Mouse (Mus musculus) brain, adult 10 weeks (tissue): ENCODE measurements around the gene Olfr1020. TPM values are rescaled to one million over a fixed set of nuclear protein-coding genes. Genes with fewer than 3 reads are reported as not detected.

Source experiments
- polyA plus RNA-seq: library from polyadenylated mRNA; stranded (reverse); fragments of 350-450 nt; fragmentation: Illumina TruSeq; extraction: RNeasy Lipid Tissue Mini Kit (QIAGEN cat#74804); gene quantifications from one replicate; pipeline ENCODE4 v1.2.3, GENCODE M21; 2015; ENCODE audit warnings: low read depth, low replicate concordance

The Olfr1020 gene
- polyA plus RNA-seq, result not detected

DNA sequence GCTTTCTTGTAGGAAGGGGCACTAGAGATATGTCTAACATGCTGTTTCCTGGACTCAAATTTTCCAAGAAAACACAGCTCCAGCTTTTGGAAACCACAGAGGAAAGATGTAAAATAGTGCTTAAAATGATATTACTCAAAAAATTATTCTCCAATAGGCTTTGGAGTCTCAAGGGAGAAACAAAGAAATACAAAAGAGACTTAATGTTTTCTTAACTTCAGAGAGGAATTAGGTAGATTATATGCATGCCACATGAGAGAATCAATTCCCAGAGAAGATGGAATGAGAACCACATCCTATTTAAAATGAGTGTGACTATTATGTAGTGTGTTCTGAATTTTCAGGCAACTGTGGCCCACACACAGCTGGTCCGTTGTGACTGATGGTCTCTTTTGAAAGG is at the start of gene Olfr1020:
Olfr1020 (plus strand) TSS at position 301 of the 400 bp plus-strand sequence.

DNA sequence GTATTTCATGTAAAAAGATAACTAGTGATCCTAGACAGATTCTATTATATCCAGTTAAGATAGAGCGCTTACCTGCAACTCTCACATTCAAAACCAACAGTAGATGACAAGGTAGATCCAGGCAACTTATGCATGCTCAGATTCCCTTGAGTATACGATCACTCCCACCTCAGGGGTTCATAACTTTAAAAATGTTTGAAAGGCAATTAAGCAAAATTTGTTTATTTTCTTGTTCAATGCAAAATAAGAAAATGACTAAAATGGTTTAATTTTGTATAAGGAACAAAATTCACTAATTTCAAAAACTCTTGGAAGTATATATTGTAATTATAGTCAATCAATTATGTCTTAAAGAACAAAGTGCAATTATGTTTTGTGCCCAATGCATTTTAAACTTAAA is 44.4 kb upstream of the Olfr1020 start, which contains the start of gene Olfr1016:
Olfr1016 (minus strand) TSS at position 101 of the 400 bp plus-strand sequence.

DNA sequence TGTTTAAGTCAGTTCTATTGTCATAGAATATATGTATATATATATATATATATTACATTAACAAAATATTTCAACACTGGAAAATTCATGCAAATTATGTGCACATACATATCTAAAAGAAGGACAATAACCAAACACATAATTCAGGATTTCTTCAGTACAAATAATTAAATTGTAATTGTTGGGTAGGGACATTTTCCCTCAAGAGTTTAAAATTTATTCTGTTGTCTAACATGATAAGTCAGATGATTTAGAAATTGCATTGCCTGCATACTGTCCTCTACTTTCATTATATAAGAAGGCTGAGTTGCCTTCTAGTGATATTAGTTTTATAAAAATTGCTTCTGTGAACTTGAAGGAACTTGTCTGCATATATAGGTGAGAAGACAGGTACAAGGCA is 28.7 kb upstream of the Olfr1020 start, which contains the start of gene Olfr1018:
Olfr1018 (plus strand) TSS at position 301 of the 400 bp plus-strand sequence.

DNA sequence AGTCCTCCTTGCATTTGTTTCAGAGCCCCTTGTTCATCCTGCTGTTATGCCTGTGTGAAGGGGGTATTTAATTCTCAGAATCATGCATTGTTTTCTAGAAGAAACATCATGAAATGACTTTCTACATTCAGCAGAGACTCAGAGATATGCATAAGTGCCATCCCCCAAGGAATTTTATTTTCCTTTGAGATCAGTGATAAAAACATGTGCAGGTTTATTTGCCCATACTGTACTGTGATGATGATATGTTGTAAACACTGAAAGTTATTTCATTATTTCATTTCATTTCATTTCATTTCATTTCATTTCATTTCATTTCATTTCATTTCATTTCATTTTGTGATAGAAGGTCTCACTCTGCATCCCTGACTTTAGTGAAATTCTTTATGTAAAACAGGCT is 1.4 kb upstream of the Olfr1020 start, which contains the start of gene Olfr1019:
Olfr1019 (minus strand) TSS at position 101 of the 400 bp plus-strand sequence.

DNA sequence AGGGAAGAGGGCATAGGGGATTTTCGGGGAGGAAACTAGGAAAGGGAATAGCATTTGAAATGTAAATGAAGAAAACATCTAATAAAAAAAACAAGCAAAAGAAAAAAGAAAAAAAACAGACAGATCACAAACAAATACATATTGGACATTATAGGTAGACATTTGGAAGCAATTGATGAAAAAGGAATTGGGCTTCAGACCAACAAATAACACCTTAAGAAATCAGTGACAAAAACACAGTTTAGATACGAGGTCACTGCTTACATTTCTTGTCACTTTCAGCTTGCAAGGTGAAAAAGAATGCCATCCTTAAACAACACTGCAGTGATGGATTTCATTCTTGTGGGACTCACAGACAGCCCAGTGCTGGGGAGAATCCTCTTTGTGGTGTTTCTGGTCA is 21.5 kb downstream of the Olfr1020 start, which contains the start of gene Olfr1022:
Olfr1022 (plus strand) TSS at position 301 of the 400 bp plus-strand sequence.

DNA sequence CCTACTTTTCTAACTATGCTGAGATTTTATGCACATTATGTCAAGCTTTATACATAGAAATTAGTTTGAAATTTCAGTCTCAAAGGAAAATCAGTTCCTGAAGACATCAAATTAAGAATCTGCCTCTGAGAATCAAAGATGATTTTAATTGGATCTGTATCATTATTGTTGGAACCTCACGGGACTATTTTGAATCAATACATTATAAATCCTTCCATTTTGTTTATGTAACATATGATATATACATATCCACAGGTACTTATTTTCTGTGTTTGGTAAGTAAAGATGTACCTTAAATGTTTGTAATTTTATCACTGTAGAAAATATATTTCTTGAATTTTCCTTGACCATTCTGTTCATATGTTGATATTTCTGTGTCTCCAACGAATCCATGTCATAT is 38.5 kb downstream of the Olfr1020 start, which contains the start of gene Olfr1023:
Olfr1023 (plus strand) TSS at position 301 of the 400 bp plus-strand sequence.

Other genes starting within 250 kb of the Olfr1020 start
- not detected for gene Olfr1000, start 235.1 kb upstream of the Olfr1020 start, polyA plus RNA-seq
- gene Olfr1002, start 196.3 kb upstream of the Olfr1020 start, polyA plus RNA-seq, result not detected
- not detected for gene Olfr154, start 182.6 kb upstream of the Olfr1020 start, polyA plus RNA-seq
- gene Olfr1006, start 168.3 kb upstream of the Olfr1020 start, polyA plus RNA-seq, result not detected
- not detected for gene Olfr1008, start 157.6 kb upstream of the Olfr1020 start, polyA plus RNA-seq
- gene Olfr1009, start 131.6 kb upstream of the Olfr1020 start, polyA plus RNA-seq, result not detected
- not detected for gene Olfr1012, start 84.3 kb upstream of the Olfr1020 start, polyA plus RNA-seq
- gene Olfr1013, start 79.9 kb upstream of the Olfr1020 start, polyA plus RNA-seq, result not detected
- gene Olfr1014, start 74.3 kb upstream of the Olfr1020 start, polyA plus RNA-seq, result not detected
- gene Olfr1015, start 65.0 kb upstream of the Olfr1020 start, polyA plus RNA-seq, result not detected
- gene Olfr1016, start 44.5 kb upstream of the Olfr1020 start, polyA plus RNA-seq, result not detected
- gene Olfr1018, start 28.6 kb upstream of the Olfr1020 start, polyA plus RNA-seq, result not detected
- gene Olfr1019, start 1.5 kb upstream of the Olfr1020 start, polyA plus RNA-seq, result not detected
- gene Olfr1022, start 21.6 kb downstream of the Olfr1020 start, polyA plus RNA-seq, result not detected
- not detected for gene Olfr1023, start 38.6 kb downstream of the Olfr1020 start, polyA plus RNA-seq
- not detected for gene Olfr1024, start 58.0 kb downstream of the Olfr1020 start, polyA plus RNA-seq
- not detected for gene Olfr1025-ps1, start 68.2 kb downstream of the Olfr1020 start, polyA plus RNA-seq
- not detected for gene Olfr1026, start 74.5 kb downstream of the Olfr1020 start, polyA plus RNA-seq
- gene Olfr1028, start 103.4 kb downstream of the Olfr1020 start, polyA plus RNA-seq, result not detected
- gene Olfr1029, start 126.9 kb downstream of the Olfr1020 start, polyA plus RNA-seq, result not detected
- gene Olfr1030, start 132.2 kb downstream of the Olfr1020 start, polyA plus RNA-seq, result not detected
- not detected for gene Olfr1031, start 143.3 kb downstream of the Olfr1020 start, polyA plus RNA-seq
- gene Olfr1032, start 158.5 kb downstream of the Olfr1020 start, polyA plus RNA-seq, result not detected
- gene Olfr1033, start 173.6 kb downstream of the Olfr1020 start, polyA plus RNA-seq, result 0.13 TPM
- gene Olfr1034, start 198.8 kb downstream of the Olfr1020 start, polyA plus RNA-seq, result not detected
- not detected for gene Olfr1036, start 227.0 kb downstream of the Olfr1020 start, polyA plus RNA-seq
- gene Olfr1037, start 240.4 kb downstream of the Olfr1020 start, polyA plus RNA-seq, result not detected